Mouse (Mus musculus) embryonic fibroblast, embryonic 13.5 days (primary cell): ENCODE results near the gene Ccdc105.

Experiments used
- CTCF ChIP-seq: IDR thresholded peaks from 2 replicates; pipeline ENCODE4 v1.5.1; 2011; ENCODE audit warnings: mild to moderate bottlenecking, control low read depth, low read length, moderate library complexity, borderline replicate concordance; ENCODE audit not compliant: insufficient read depth
- POLR2A ChIP-seq: IDR thresholded peaks from 2 replicates; pipeline ENCODE4 v1.6.1; 2011; ENCODE audit warnings: low read depth, mild to moderate bottlenecking, control low read depth, low read length, moderate library complexity

DNA sequence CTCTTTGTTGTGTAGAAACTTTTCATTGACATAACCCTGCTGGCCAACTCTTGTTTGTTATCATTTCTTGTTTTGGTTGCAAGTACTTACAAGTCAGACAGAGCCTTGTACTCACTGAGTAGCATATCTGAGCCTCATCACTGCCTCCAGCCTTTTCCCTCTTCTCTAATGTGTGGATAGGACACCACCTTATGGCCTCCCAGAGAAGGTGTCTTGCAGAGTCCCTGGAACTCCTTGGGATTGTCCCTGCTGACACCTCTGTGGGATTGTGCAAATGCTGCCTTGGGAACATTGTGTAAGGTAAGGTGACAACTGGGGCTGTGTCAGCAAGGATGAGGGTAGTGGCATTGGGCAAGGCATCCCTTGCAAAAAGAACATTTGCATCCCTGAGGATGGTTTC is 9.1 kb downstream of the Ccdc105 start:
- TF ChIP-seq CTCF (no peak), POLR2A (no peak)
